Mouse (Mus musculus): ENCODE data around the gene Atad5.

GRCm38 (mm10) chr11:80176911-80177895, 88.0 kb downstream of the Atad5 start:
- TF ChIP-seq CTCF (IDR thresholded peaks at IDR 0.05) (no peak), EP300 (IDR thresholded peaks at IDR 0.05) (no peak)

Measured in lung, postnatal 0 days (tissue).